Mouse (Mus musculus) thymus, postnatal 36 days (tissue): Measurements from ENCODE around the gene Fat1.
"Not testable (repeated sequence)": the region's sequence is repeated elsewhere in the genome, so short reads cannot be mapped to it uniquely, and the experiment has no call there.

Experiments
- DNase-seq, 2 experiments: peaks; one replicate each; pipeline ENCODE4 v3.0.0; 2022; ENCODE audit warnings: mixed read lengths in 2 of 2

The Fat1 gene

DNA sequence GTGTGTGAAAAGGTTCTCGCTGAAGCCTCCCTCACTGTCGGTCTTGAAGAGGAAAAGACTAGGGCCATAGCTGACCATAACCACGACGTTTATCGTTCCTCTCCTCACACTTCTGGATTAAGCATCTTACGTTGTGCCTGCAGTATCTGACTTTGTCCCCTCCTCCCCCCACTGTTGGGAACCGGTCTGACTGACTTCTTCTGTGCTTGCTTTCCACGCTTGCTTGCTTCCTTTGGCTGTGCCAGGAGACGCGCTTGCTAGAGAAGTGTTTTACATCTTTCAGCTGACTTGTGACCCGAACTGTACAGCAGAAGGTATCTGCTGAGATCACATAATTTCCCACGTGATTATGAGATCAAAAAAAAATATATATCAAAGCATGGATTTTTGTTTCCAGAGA lies 76.5 kb downstream of the Fat1 start:
- no peak for DNase-seq

DNA sequence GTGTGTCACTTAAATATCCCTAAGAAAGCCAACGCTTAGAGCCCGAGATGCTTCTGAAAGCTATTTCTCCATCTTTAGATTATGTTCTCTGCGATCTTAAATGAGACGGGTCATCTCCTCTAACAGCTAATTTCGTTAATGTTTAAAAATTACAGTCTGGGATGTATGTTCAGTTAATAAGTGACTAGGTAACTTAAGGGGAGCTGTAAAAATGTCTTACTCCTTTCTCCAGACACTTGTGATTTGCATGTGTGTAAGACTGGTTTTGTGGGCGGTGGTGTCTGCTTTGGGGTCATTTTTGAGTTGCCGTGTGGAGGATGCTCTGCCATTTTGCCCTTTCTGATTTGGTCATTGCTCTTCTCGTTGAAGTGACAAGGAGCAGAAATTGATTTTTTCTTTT lies 78.6 kb downstream of the Fat1 start:
- no peak for DNase-seq

DNA sequence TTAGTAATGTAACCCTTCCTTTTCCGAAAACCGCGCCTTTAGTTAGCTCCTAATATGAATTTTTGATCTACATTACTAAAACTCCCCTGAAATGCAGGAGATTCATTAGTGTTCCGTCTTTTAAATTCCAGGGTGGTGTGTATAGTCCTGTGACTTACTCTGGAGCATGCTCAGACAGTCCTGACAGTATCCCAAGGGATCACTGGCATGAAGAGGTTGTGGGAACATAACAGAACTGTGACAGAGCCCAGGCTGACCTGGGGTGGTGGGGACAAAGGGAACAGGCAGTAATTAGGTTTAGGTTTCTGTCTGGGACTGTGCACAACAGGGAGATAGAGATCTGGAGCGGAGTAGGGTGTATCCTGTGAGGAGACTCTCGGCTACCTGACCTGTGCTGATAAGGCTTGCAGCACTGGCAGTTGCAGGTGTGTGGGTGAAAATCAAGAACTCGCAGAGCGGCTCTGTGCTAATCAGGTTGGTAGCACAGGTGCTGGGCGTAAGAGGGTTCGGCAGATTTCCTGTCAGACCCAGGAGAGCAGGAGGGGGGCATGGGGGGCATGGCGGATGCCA lies 79.3 kb downstream of the Fat1 start:
- no peak for DNase-seq

GRCm38 (mm10) chr8:45015876-45016275 lies 80.6 kb downstream of the Fat1 start:
- no peak for DNase-seq

GRCm38 (mm10) chr8:45019241-45019640 lies 84.0 kb downstream of the Fat1 start:
- DNase-seq, result no peak

- no peak for DNase-seq
Observed at GRCm38 (mm10) chr8:45021171-45021570, 85.9 kb downstream of the Fat1 start.

GRCm38 (mm10) chr8:45021911-45022665 lies 86.8 kb downstream of the Fat1 start:
- no peak for DNase-seq

- no peak for DNase-seq
Observed at GRCm38 (mm10) chr8:45028081-45028497, 92.8 kb downstream of the Fat1 start.

DNA sequence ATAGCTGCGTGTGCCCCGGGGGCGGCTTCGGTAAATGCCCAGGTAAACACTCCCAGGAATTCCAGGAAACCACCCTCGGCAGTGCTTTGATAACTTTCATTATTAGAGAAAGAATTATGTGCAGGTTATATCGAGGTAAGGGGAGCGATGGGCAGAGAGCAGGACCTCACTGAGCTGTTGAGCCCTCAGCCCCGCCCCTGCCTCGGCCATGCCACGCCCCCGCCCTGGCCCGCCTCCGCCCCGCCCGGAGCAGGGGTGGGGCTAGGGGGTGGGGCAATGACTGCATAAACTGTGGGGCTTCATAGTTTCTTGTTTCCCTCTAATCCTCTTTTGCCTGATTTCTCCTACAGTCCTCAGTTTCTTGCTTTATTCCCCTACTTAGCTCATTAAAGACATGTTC lies 103.1 kb downstream of the Fat1 start:
- no peak for DNase-seq

GRCm38 (mm10) chr8:45044160-45044559 lies 108.9 kb downstream of the Fat1 start:
- DNase-seq, result no peak

GRCm38 (mm10) chr8:45050451-45050850 lies 115.2 kb downstream of the Fat1 start:
- no peak for DNase-seq

- no peak for DNase-seq
Observed at GRCm38 (mm10) chr8:45051236-45051635, 116.0 kb downstream of the Fat1 start.

- no peak for DNase-seq
Observed at GRCm38 (mm10) chr8:45052205-45052604, 117.0 kb downstream of the Fat1 start.

- DNase-seq, result no peak
Observed at GRCm38 (mm10) chr8:45052618-45053017, 117.4 kb downstream of the Fat1 start.

DNA sequence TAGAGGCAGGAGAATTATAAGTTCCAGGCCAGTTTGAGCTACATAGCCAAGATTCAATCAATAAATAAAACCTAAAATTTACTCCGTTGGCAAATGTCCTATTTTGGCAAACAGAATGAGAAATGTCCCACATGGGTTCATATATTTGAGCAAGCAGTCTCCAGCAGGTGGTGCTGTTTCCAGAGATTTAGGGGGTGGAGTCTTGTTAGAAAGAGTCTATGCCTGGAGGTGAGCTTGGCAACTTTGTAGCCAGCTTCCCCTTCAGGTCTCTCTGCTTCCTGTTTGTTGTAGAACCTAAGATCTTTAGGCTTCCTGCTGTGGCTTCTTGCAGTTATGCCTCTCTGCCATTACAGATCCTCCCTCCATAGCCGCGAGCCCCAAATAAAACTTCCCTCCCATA lies 120.3 kb downstream of the Fat1 start:
- no peak for DNase-seq

DNA sequence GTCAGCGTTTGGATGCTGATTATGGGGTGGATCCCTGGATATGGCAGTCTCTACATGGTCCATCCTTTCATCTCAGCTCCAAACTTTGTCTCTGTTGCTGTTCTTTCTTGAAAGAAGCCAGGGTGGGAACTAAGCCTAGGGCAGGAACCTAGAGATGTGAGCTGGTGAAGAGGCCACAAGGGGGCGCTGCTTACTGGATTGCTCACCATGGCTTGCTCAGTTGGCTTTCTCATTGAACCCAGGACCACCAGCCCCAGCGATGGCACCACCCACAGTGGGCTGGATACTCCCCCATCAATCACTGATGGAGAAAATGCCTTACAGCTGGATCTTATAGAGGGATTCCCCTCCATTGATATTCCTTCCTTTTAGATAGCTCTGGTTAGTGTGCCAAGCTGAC lies 121.6 kb downstream of the Fat1 start:
- no peak for DNase-seq

DNA sequence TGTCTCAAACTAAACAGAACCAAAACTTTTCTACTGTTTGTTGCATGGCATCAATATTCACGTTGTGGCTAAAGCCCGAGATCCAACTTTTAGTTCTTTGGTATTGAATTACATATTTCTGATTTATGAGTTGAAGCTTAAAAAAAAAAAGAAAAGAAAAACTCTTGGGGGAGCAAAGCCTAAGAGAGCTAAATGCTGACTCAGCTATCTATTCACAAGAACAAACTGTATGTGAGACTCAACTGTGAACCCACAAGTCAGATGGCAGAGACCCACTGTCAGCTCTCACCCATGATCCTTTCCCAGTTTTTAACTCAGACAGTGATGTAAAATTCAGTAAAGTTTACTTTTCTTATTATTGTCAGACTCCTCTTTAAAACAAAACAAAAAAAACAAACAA lies 124.8 kb downstream of the Fat1 start:
- DNase-seq, result no peak

DNA sequence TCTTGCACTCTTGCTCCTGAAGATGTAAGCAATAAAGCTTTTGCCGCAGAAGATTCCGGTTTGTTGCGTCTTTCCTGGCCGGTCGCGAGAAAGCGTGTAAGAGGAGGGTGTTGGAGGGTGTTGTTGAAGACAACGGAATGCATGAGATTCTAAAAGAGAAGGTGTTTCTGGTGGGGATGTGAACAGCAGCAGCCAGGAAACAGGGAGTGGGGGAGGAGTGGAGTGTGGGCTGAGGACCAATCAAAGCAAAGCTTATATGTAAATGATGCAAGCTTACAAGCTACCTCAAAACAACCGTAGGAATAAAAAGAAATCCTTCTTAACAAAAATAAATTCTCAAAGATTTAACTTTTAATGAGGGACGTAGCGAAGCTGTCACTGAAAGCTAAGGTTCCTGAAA lies 127.1 kb downstream of the Fat1 start:
- DNase-seq, result no peak

DNA sequence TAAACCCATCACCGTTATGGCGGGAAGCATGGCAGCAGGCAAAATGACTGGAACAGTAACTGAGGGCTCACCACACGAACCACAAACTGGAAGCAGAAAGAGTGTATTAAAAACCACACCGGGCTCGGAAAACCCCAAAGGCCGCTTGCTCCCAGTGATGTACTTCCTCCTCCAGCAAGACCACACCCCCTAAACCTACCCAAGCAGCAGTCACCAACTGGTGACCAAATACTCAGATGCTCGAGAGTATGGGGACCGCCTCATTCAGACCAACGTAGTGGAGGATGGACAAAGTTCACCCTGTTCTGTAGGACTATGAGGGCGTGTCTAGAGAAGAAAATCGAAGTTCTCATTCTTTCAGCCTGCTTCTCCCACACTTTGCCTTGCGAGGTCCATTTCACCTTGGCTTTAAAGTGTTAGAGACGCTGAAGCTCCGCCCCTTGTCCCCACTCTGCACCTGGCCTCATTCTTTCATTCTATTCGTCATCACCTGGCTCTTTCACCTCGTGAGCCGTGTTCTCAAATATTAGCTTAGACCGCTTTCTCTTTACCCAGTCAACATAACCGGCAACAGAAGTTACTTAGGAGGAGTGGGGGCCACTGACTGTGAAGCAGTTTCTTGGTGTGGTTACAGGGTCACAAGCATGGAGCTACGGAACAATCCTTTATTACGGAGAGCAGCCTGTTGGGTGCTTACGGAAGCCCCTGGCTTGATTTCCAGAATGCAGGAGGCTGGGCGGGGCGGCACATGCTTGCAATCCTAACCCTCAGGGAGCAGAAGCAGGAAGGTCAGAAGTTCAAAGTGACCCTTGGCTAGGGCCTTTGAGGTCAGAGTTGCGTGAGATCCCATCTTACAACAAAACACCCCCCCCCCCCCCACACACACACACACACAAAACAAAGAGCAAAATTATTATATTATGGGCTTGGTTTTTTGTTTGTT lies 128.0 kb downstream of the Fat1 start:
- no peak for DNase-seq

- DNase-seq, result no peak
Observed at GRCm38 (mm10) chr8:45064197-45064869, 129.1 kb downstream of the Fat1 start.

DNA sequence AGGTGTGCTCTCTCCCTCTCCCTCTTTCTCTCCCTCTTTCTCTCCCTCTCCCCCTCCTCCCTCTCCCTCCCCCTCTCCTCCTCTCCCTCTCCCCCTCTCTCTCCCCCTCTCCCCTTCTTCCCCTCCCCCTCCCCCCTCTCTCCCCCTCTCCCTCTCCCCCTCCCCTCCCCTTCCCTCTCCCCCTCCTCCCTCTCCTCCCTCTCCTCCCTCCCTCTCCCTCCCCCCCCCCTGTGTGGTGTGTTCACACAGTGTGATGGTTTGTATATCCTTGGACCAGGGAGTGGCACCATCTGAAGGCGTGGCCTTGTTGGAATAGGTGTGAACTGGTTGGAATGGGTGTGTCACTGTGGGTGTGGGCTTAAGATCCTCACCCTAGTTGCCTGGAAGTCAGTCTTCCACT lies 130.1 kb downstream of the Fat1 start:
- DNase-seq, result not testable (repeated sequence)

- DNase-seq, result peak; percentile 12 to 16
Observed at GRCm38 (mm10) chr8:45068759-45069386, 133.6 kb downstream of the Fat1 start, which contains the start of gene Mtnr1a. Gene Mtnr1a (plus strand): TSS chr8:45069137.
